Mouse (Mus musculus): ENCODE measurements at regions not wholly inside any gene's neighbourhood (a gene's known extent, or its start where the extent isn't known, plus 50 kb on each side); places are given as distances from the start of the nearest gene placed in this dataset.

DNA sequence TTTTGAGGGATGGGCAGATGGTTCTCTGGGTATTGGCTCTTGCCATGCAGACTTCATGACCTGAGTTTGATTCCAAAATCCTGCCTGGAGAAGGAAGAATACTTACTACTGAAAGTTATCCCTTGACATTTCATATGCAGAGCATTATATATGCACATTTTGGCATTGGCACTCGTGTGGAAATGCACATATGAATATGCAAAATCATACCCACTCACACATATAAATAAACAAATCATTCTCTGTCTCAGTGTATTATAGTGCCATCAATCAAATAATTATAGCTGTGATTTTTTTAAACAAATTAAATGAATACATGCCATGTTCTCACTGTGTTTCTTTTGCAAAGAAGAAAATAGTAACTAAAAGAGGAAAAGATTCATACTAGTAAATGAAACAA, 745.3 kb upstream of the Adgrl3 start:
- Histone ChIP-seq H3K27me3 (ENCODE audit: insufficient read depth, low read length) (no peaks in the 10 kb centered on the region), H3K36me3 (ENCODE audit: insufficient read depth, low read length) (no peaks in the 10 kb centered on the region), H3K27ac (no peak overlapping the region), H3K9ac (ENCODE audit: low read depth, low read length) (no peak overlapping the region), H3K4me1 (replicated peaks; ENCODE audit: insufficient read depth, low read length) (no peaks in the 10 kb centered on the region), H3K4me3 (replicated peaks; ENCODE audit: low read depth, low read length) (no peak overlapping the region), H3K4me2 (ENCODE audit: low read length) (no peak overlapping the region), H3K9me3 (replicated peaks; ENCODE audit: low read length) (no peaks in the 10 kb centered on the region)
- no peak for TF ChIP-seq CTCF (IDR thresholded peaks at IDR 0.05; ENCODE audit: low read depth)
- DNase-seq (ENCODE audit: low spot score) (no peak), ATAC-seq (replicated peaks; ENCODE audit: low FRiP score, low read depth) (no peak)
- WGBS, result 52% methylated on average over 1 of the region's 1 CpGs

GRCm38 (mm10) chr5:80275232-80275866, 744.6 kb upstream of the Adgrl3 start:
- no peak for TF ChIP-seq CTCF (IDR thresholded peaks at IDR 0.05; ENCODE audit: low read depth)
- no peak for DNase-seq (ENCODE audit: low spot score)
- no peak overlapping the region for H3K4me2 ChIP-seq (ENCODE audit: low read length)

More at GRCm38 (mm10) chr5:80275232-80275866, 744.6 kb upstream of the Adgrl3 start:
- H3K27ac ChIP-seq, result no peak overlapping the region
- H3K27me3 ChIP-seq (ENCODE audit: insufficient read depth, low read length), result no peaks in the 10 kb centered on the region
- no peaks in the 10 kb centered on the region for H3K9me3 ChIP-seq (replicated peaks; ENCODE audit: low read length)
- no peak overlapping the region for H3K4me3 ChIP-seq (replicated peaks; ENCODE audit: low read depth, low read length)
- H3K36me3 ChIP-seq (ENCODE audit: insufficient read depth, low read length), result no peaks in the 10 kb centered on the region
- no peaks in the 10 kb centered on the region for H3K4me1 ChIP-seq (replicated peaks; ENCODE audit: insufficient read depth, low read length)
- 84% methylated on average over 2 of the region's 2 CpGs for WGBS
- no peak overlapping the region for H3K9ac ChIP-seq (ENCODE audit: low read depth, low read length)
- ATAC-seq (replicated peaks; ENCODE audit: low FRiP score, low read depth), result no peak

Measured in kidney, postnatal 0 days (tissue).